Mouse (Mus musculus) stomach, embryonic 14.5 days (tissue): ENCODE measurements around the gene Cabp7. TPM values are rescaled to one million over a fixed set of nuclear protein-coding genes. Genes with fewer than 3 reads are reported as not detected.
A peak's percentile ranks its signal among the peaks of the same experiment; 100 is the strongest.

ENCODE experiments used
- ATAC-seq: fragments of 200-750 bp; cut with Nextera tagmentation; 2 replicates; pipeline ENCODE4 v1.8.0; 2017; ENCODE audit warnings: low read depth, moderate TSS enrichment; ENCODE audit not compliant: insufficient number of reproducible peaks, insufficient read depth, low FRiP score
- H3K27ac ChIP-seq: fragments of 300-500 bp; sonication (generic); 2 replicates; pipeline ENCODE4 v1.5.1; 2014; ENCODE audit warnings: mild to moderate bottlenecking, low read length, moderate library complexity, mixed read lengths
- H3K27me3 ChIP-seq: fragments of 300-500 bp; sonication (generic); 2 replicates; pipeline ENCODE4 v1.6.1; 2014; ENCODE audit warnings: low read length, control low read depth, mixed read lengths; ENCODE audit not compliant: control insufficient read depth, insufficient read depth
- H3K36me3 ChIP-seq: fragments of 300-500 bp; sonication (generic); 2 replicates; pipeline ENCODE4 v1.6.1; 2014; ENCODE audit warnings: mild to moderate bottlenecking, control low read depth, low read length, moderate library complexity, mixed read lengths; ENCODE audit not compliant: control insufficient read depth, insufficient read depth
- H3K4me1 ChIP-seq: fragments of 300-500 bp; sonication (generic); 2 replicates; pipeline ENCODE4 v1.6.1; 2014; ENCODE audit warnings: low read length, control low read depth, mixed read lengths; ENCODE audit not compliant: control insufficient read depth, insufficient read depth
- H3K4me2 ChIP-seq: fragments of 300-500 bp; sonication (generic); replicated peaks from 2 replicates; pipeline ENCODE4 v1.6.1; 2014; ENCODE audit warnings: low read depth, low read length, control low read depth
- H3K4me3 ChIP-seq: fragments of 300-500 bp; sonication (generic); 2 replicates; pipeline ENCODE4 v1.5.1; 2014; ENCODE audit warnings: low read depth, low read length, control low read depth
- H3K9ac ChIP-seq: fragments of 300-500 bp; sonication (generic); replicated peaks from 2 replicates; pipeline ENCODE4 v1.6.1; 2014; ENCODE audit warnings: low read depth, mild to moderate bottlenecking, control low read depth, low read length, moderate library complexity, mixed read lengths
- H3K9me3 ChIP-seq: fragments of 300-500 bp; sonication (generic); 2 replicates; pipeline ENCODE4 v1.6.1; 2016; ENCODE audit warnings: low read depth, low read length, control low read depth; ENCODE audit not compliant: control insufficient read depth
- WGBS: fragments of 180-500 bp; shearing (Covaris S2); extraction: QIAGEN DNeasy Blood & Tissue Kit; methylation state at CpG from one replicate; pipeline ENCODE4 v1.1.7; 2014; 5-methylcytosine and 5-hydroxymethylcytosine counted together
- polyA plus RNA-seq: library from polyadenylated mRNA; unstranded; fragments of >200 nt; fragmentation: Nextera tagmentation; extraction: Ambion mirVana; gene quantifications from 2 replicates; pipeline ENCODE4 v1.2.1, GENCODE M21; 2014

The Cabp7 gene
- polyA plus RNA-seq, 1 experiment from 2014 or later: 0.16 TPM

DNA sequence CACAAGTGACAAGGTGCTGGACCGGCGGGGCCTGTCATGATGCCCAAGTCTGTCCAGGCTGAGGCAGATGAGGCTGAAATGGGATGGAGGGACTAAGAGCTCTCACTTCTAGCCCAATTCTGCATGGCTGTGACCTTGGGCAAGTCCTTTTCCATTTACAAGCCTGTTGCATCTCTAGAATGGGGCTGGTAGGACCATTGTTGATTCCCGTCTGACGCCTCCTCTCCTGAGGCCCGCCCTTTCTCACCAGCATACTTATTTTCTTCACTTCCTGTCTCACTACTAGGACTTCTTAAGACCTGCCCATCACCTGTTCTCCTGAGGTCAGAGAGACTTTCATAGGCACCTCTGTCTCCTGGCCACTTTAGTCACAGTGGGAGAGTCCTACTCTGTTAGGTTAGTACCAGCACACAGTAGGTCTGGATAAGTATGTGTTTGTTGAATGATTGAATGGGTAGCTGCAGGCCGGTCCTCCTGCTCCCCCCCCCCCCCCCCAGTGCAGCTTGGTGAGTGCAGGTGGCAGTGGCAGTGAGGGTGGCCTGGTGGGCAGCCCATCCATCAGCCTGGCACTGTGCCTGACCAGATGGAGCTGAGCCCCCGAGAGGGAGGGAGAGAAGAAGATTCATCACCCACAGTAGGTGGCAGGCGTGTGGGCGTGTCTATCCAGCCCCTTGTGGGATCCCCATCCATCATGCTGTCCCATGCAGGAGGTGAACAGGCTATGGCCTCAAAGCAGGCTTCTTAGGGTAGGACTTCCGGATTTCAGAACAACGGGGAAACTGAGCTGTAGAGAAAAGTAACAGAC lies 10.6 kb upstream of the Cabp7 start:
- no peak overlapping the region for H3K4me3 ChIP-seq
- no peaks in the 10 kb centered on the region for H3K27me3 ChIP-seq
- H3K4me1 ChIP-seq: 0 out of 2 replicates have a peak, but pooled peaks cover 4% of the 10 kb centered on the region
- no peak overlapping the region for H3K4me2 ChIP-seq
- H3K9ac ChIP-seq: no peak overlapping the region
- no peak overlapping the region for H3K27ac ChIP-seq
- ATAC-seq: no peak
- H3K9me3 ChIP-seq: no peaks in the 10 kb centered on the region
- WGBS: 38% methylated on average over 11 of the region's 11 CpGs
- H3K36me3 ChIP-seq: no peaks in the 10 kb centered on the region

DNA sequence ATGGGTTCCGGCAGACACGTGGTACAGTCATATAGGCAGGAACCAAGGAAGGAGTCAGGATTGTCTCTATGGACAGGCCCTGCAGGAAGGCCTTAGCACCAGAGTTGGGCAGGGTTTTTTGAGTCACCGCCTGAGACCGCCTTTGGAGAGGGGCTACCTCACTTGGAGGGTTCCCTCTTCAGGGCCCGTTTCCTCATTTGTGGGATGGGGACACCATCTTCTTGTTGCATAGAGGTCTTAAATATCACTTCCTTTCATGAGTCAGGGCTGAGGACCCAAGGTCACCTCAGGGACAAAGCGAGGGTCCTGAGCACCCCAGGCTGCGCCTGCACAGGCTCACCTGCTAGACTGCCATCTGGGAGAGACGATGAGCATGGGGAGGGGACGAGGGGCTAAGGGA lies 9.9 kb upstream of the Cabp7 start:
- no peak overlapping the region for H3K4me2 ChIP-seq
- H3K9me3 ChIP-seq: no peaks in the 10 kb centered on the region
- H3K27ac ChIP-seq: no peak overlapping the region
- whole genome bisulfite sequencing: 79% methylated on average over 9 of the region's 9 CpGs
- no peak for ATAC-seq
- no peaks in the 10 kb centered on the region for H3K27me3 ChIP-seq
- no peak overlapping the region for H3K4me3 ChIP-seq
- no peak overlapping the region for H3K9ac ChIP-seq
- H3K36me3 ChIP-seq: no peaks in the 10 kb centered on the region
- H3K4me1 ChIP-seq: 0 out of 2 replicates have a peak, but pooled peaks cover 4% of the 10 kb centered on the region

DNA sequence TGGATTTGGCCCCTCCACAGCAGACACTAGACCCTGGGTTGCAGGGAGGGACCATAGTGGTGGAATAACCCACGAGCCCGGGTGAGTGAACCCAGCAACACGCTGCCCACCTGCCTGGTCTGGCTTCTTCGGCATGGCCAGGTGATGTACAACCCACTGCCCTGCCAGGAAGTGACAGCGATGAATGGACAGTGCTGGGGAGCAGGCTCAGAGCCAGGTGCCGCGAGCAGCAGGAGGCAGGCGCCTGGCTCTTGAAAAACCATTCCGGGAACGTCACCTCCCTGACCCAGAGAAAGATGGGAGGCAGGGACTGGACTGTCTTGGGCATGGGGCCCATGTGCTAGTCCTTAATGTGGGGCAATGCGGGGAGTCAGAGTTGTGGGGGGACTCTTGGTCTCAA lies 8.3 kb upstream of the Cabp7 start:
- H3K4me2 ChIP-seq: no peak overlapping the region
- no peak overlapping the region for H3K4me3 ChIP-seq
- 57% methylated on average over 11 of the region's 11 CpGs for WGBS
- ATAC-seq: no peak
- H3K9me3 ChIP-seq: no peaks in the 10 kb centered on the region
- no peak overlapping the region for H3K27ac ChIP-seq
- peaks cover 5% of the 10 kb centered on the region; the same call in 1 of the 2 replicates for H3K27me3 ChIP-seq
- no peaks in the 10 kb centered on the region for H3K36me3 ChIP-seq
- H3K4me1 ChIP-seq: no peaks in the 10 kb centered on the region
- H3K9ac ChIP-seq: no peak overlapping the region

DNA sequence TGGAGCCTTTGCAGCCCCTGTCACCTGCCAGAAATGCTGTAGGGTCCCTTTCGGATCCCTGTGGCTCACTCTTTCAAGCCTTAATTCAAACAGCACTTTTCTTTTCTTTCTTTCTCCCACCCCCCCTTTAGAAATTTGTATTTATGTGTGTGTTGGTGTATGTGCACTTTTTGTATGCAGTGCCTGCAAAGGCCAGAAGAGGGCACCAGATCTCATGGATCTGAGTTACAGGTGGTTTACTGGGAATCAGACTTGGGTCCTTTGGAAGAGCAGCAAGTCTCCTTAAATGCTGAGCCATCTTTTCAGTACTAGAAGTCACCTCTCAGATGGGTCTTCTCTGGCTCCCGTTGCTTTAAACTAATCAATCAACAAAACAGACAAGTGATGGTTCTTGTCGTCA lies 7.5 kb upstream of the Cabp7 start:
- H3K36me3 ChIP-seq: no peaks in the 10 kb centered on the region
- H3K4me3 ChIP-seq: no peak overlapping the region
- no peak overlapping the region for H3K4me2 ChIP-seq
- 84% methylated on average over 3 of the region's 3 CpGs for WGBS
- no peak overlapping the region for H3K9ac ChIP-seq
- H3K4me1 ChIP-seq: no peaks in the 10 kb centered on the region
- no peak overlapping the region for H3K27ac ChIP-seq
- H3K27me3 ChIP-seq: peaks cover 12% of the 10 kb centered on the region
- H3K9me3 ChIP-seq: no peaks in the 10 kb centered on the region
- ATAC-seq: no peak

DNA sequence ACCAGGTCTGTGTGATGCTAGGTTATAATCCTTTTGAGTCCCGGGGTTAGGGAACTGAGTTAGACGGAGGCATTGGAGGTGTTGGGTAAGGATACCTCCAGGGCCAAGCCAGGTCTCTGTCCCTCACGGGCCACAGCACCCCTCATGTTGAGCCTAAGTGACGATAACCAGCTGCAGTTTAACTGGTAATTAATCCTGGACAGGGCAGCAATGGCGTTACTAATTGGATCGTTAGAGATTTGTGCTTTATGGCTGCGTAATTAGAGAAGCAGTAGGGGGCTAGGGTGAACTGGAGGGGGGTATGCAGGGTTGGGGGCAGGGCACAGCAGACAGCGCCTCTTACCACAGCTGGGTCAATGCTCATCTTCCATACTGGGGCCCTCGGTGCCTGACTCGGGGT lies 6.3 kb upstream of the Cabp7 start:
- WGBS: 44% methylated on average over 10 of the region's 10 CpGs
- no peaks in the 10 kb centered on the region for H3K4me1 ChIP-seq
- H3K27ac ChIP-seq: no peak overlapping the region
- no peaks in the 10 kb centered on the region for H3K9me3 ChIP-seq
- no peaks in the 10 kb centered on the region for H3K36me3 ChIP-seq
- H3K9ac ChIP-seq: no peak overlapping the region
- no peak overlapping the region for H3K4me3 ChIP-seq
- no peak overlapping the region for H3K4me2 ChIP-seq
- no peak for ATAC-seq
- peaks cover 24% of the 10 kb centered on the region for H3K27me3 ChIP-seq

DNA sequence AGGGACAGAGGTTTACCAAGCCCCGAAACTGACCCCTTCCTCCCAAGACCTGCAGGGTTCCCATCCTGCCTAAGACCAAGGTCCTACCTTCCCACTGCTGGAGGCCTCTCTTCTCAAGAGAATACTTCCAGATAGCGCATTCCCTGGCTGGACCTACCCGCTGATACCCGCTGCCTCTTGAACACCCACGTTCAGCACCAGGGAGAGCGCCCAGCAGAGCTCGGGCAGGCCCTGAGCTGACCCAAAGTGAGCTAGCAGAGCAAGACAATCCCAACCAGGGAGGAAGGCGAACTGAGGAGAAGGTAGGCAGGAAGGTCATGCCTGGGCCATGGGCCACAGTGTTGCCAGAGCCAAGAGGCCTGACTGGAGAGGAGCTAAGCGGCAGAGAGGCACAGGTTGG lies 3.7 kb upstream of the Cabp7 start:
- Histone ChIP-seq H3K9ac (no peak overlapping the region), H3K27ac (no peak overlapping the region), H3K4me1 (peaks cover 12% of the 10 kb centered on the region), H3K27me3 (peaks cover 44% of the 10 kb centered on the region), H3K4me2 (no peak overlapping the region), H3K4me3 (no peak overlapping the region), H3K36me3 (no peaks in the 10 kb centered on the region), H3K9me3 (no peaks in the 10 kb centered on the region)
- no peak; the same call in 1 of the 2 replicates for ATAC-seq
- WGBS: 4% methylated on average over 9 of the region's 9 CpGs

DNA sequence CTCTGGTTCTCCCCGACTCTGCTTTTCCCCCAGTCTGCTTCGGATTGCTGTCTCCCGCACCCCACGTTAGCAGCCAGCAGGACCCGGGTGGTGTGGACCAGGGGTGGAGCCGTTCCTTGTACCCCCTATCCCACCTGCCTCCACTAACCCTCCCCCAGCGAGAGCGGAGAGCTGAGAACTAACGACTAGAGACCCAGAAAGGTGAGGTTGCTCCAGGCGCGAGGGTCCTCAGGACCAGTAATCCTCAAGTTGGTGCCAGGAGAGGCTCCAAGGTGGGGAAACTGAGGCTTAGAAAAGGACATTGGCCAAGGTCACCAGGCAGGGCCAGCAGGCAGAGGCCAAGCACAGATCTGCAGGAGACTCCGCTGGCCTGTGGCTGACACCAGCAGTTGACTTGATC lies 707 bp upstream of the Cabp7 start:
- Histone ChIP-seq H3K4me2 (peak overlapping the region; percentile 96), H3K9me3 (no peaks in the 10 kb centered on the region), H3K9ac (no peak overlapping the region), H3K27ac (no peak overlapping the region), H3K27me3 (peaks cover 62% of the 10 kb centered on the region), H3K36me3 (no peaks in the 10 kb centered on the region), H3K4me3 (peak overlapping the region; percentile 39), H3K4me1 (peaks cover 12% of the 10 kb centered on the region)
- 2% methylated on average over 12 of the region's 12 CpGs for whole genome bisulfite sequencing
- no peak for ATAC-seq

DNA sequence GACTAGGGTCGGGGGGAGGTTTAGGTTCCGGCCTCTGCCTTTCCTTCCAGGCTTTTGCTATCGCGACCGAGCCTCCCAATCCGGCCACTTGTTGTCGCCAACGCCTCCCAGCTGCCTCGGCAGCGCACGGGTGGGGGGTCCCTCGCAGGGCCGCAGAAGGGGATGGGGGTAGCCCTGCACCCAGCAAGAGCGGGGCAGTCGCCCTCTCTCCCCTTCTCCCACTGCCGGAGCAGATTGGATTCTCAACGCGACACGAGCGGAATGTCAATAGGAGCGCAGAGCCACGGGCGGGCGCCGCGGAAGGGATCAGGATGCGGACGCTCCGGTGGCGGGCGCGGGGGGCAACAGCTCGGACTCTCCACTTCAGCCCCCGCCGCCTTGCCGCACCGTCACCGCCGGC lies 609 bp downstream of the Cabp7 start:
- no peak for ATAC-seq
- Histone ChIP-seq H3K9ac (no peak overlapping the region), H3K4me1 (peaks cover 12% of the 10 kb centered on the region), H3K27ac (no peak overlapping the region), H3K27me3 (peaks cover 62% of the 10 kb centered on the region), H3K9me3 (no peaks in the 10 kb centered on the region), H3K4me3 (peak overlapping the region; percentile 39), H3K36me3 (no peaks in the 10 kb centered on the region), H3K4me2 (peak overlapping the region; percentile 96)
- under 1% methylated on average over 33 of the region's 39 CpGs for WGBS

DNA sequence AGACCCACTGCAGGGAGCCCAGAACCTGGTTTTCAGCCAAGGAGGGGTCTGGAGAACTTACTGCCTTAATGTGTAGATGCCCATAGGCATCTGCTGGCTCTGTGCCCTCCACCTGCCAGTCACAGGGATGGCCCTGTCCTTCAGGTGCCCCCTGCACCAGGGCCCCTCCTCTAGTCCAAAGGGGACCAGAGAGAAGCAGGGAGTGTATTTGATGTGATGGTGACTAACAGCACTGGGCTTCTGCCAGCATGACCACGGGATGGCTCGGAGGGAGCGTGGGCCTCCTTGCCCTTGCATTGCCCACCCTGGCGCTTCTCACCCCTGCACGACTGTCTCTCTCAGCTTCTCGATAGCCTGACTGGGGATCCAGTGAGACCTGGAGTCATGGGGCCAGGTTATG lies 1.9 kb downstream of the Cabp7 start:
- Histone ChIP-seq H3K4me2 (no peak overlapping the region), H3K36me3 (no peaks in the 10 kb centered on the region), H3K9ac (no peak overlapping the region), H3K27ac (no peak overlapping the region), H3K4me1 (peaks cover 12% of the 10 kb centered on the region), H3K9me3 (no peaks in the 10 kb centered on the region), H3K4me3 (no peak overlapping the region), H3K27me3 (peaks cover 55% of the 10 kb centered on the region)
- 60% methylated on average over 6 of the region's 6 CpGs for WGBS
- ATAC-seq: no peak
